In genomic region chr7:80421576-80421975, GRCm38 (mm10) we compare ENCODE assay signal across 26 mouse cellular contexts. TPM values are rescaled to one million over a fixed set of nuclear protein-coding genes. Genes with fewer than 3 reads are reported as not detected.
DNase-seq lines count a peak whose midpoint lies in the region; ATAC-seq lines count a peak whose summit lies in the region.
"Had no signal": no experiment of that assay in that cellular context is flagged by ENCODE, and none has a peak within 500 bp of the region (broad histone marks: within the 10 kb centered on the region; RNA-seq: fewer than 3 reads in every experiment).

No protein-coding gene starts in this region.

- no peak overlapping the region for H3K4me3 ChIP-seq in liver, embryonic 12.5 days
- H3K4me3 ChIP-seq: embryonic facial prominence, embryonic 13.5 days; embryonic facial prominence, embryonic 15.5 days; erythroblast, embryonic 14.5 days; forebrain, embryonic 10.5 days; forebrain, embryonic 12.5 days had no signal

- H3K9me3 ChIP-seq in liver, embryonic 12.5 days (replicated peaks), result no peaks in the 10 kb centered on the region
- H3K9me3 ChIP-seq: embryonic facial prominence, embryonic 13.5 days; embryonic facial prominence, embryonic 15.5 days; forebrain, embryonic 10.5 days; forebrain, embryonic 12.5 days; G1E had no signal

- H3K36me3 ChIP-seq in liver, embryonic 12.5 days, result no peaks in the 10 kb centered on the region
- H3K36me3 ChIP-seq: embryonic facial prominence, embryonic 13.5 days; embryonic facial prominence, embryonic 15.5 days; forebrain, embryonic 10.5 days; forebrain, embryonic 12.5 days; G1E had no signal

- no peak overlapping the region for H3K9ac ChIP-seq in liver, embryonic 12.5 days
- H3K9ac ChIP-seq: embryonic facial prominence, embryonic 13.5 days; embryonic facial prominence, embryonic 15.5 days; forebrain, embryonic 12.5 days had no signal

- H3K4me1 ChIP-seq in liver, embryonic 12.5 days, result peaks cover 42% of the 10 kb centered on the region

- WGBS in liver, embryonic 12.5 days (ENCODE audit: insufficient replicate concordance), result 80% methylated on average over 6 of the region's 6 CpGs

- no peak overlapping the region for H3K27ac ChIP-seq in liver, embryonic 12.5 days
- H3K27ac ChIP-seq: embryonic facial prominence, embryonic 13.5 days; embryonic facial prominence, embryonic 15.5 days; forebrain, embryonic 10.5 days; forebrain, embryonic 12.5 days had no signal

- H3K4me2 ChIP-seq in liver, embryonic 12.5 days, result no peak overlapping the region
- H3K4me2 ChIP-seq: embryonic facial prominence, embryonic 13.5 days; embryonic facial prominence, embryonic 15.5 days; forebrain, embryonic 12.5 days had no signal

- peak; percentile 54 for DNase-seq in CD4-positive, CD25-positive, alpha-beta regulatory T cell, adult 2 months (ENCODE audit: low read depth, low spot score)
- peak; percentile 33 for DNase-seq in naive thymus-derived CD4-positive, alpha-beta T cell, adult 2 months (ENCODE audit: low read depth)
- DNase-seq in heart, adult 18-20 months, result no peak
- DNase-seq in right cerebral cortex, adult 2 months (ENCODE audit: low spot score in 2 of 2), result no peak
- DNase-seq: adrenal gland, adult 2 months; adrenal gland, postnatal 10 days; adrenal gland, postnatal 25 days; cerebellum, adult 11 months; cerebellum, adult 18-20 months; cerebellum, adult 8-10 months; cerebellum, adult 9-11 months; cerebellum, postnatal 14 days; cerebellum, postnatal 36 days; embryo, embryonic 11 days had no signal

- H3K27me3 ChIP-seq in liver, embryonic 12.5 days (replicated peaks), result peaks cover 3% of the 10 kb centered on the region; the same call in 1 of the 2 replicates
- H3K27me3 ChIP-seq: CH12.LX; embryonic facial prominence, embryonic 13.5 days; embryonic facial prominence, embryonic 15.5 days; forebrain, embryonic 12.5 days; Patski had no signal

- peak; percentile 45 for ATAC-seq in activated CD4-positive, CD25-positive, alpha-beta regulatory T cell, adult 4 months
- ATAC-seq in liver, embryonic 12.5 days, result no peak
- ATAC-seq: forebrain, embryonic 14.5 days; forebrain, embryonic 16.5 days; Patski had no signal

RNA-seq across cellular contexts. Expression of gene Furin, which starts 16.3 kb away (rescaled TPM):
- 10 to 100 TPM; 10.6 to 15.2 TPM for polyA plus RNA-seq in activated CD4-positive, CD25-positive, alpha-beta regulatory T cell, adult 4 months (2017; shearing (Covaris generic))
- total RNA-seq in heart, adult 18-20 months (2021), result 100 to 1,000 TPM; 103 to 114 TPM
- 5.6 and 5.9 TPM in 2 replicates for polyA plus RNA-seq in liver, embryonic 12.5 days (2016; fragmentation: Nextera tagmentation; extraction: Ambion mirVana)

RNA-seq across cellular contexts. Expression of gene Fes, which starts 33.8 kb away (rescaled TPM):
- 1 to 10 TPM; 2.0 to 4.5 TPM for polyA plus RNA-seq in activated CD4-positive, CD25-positive, alpha-beta regulatory T cell, adult 4 months (2017; shearing (Covaris generic))
- 10 to 100 TPM in 1 of 2 experiments, 1 to 10 TPM in 1; 9.9 to 11.4 TPM for total RNA-seq in heart, adult 18-20 months (2021)
- polyA plus RNA-seq in liver, embryonic 12.5 days (2016; fragmentation: Nextera tagmentation; extraction: Ambion mirVana), result 10.3 and 11.4 TPM in 2 replicates

RNA-seq across cellular contexts. Expression of gene Man2a2, which starts 50.4 kb away (rescaled TPM):
- polyA plus RNA-seq in activated CD4-positive, CD25-positive, alpha-beta regulatory T cell, adult 4 months (2017; shearing (Covaris generic)), result 10 to 100 TPM; 15.8 to 21.8 TPM
- total RNA-seq in heart, adult 18-20 months (2021), result 10 to 100 TPM; 54.6 to 55.7 TPM
- polyA plus RNA-seq in liver, embryonic 12.5 days (2016; fragmentation: Nextera tagmentation; extraction: Ambion mirVana), result 5.8 and 6.5 TPM in 2 replicates

Comparison
In these comparisons a context has a peak if more than half of its experiments do, and no peak if none do; other contexts are left out.
1. DNase-seq: peak in CD4-positive, CD25-positive, alpha-beta regulatory T cell, adult 2 months (single experiment) and naive thymus-derived CD4-positive, alpha-beta T cell, adult 2 months (single experiment); none in heart, adult 18-20 months (0 of 2) and right cerebral cortex, adult 2 months (0 of 2).